8 mouse cellular contexts compared by ENCODE assay signal in genomic region chr12:111705186-111705973, GRCm38 (mm10). TPM values are rescaled to one million over a fixed set of nuclear protein-coding genes. Genes with fewer than 3 reads are reported as not detected.
DNase-seq lines count a peak whose midpoint lies in the region; ATAC-seq lines count a peak whose summit lies in the region.

No protein-coding gene starts in this region.

- WGBS in heart, embryonic 15.5 days: 38% methylated on average over 15 of the region's 15 CpGs

- no peaks in the 10 kb centered on the region for H3K9me3 ChIP-seq in heart, embryonic 15.5 days (replicated peaks)

- no peaks in the 10 kb centered on the region for H3K27me3 ChIP-seq in heart, embryonic 15.5 days

- peak; percentile 66 for ATAC-seq in heart, embryonic 15.5 days (replicated peaks; ENCODE audit: insufficient number of reproducible peaks, insufficient read depth, low FRiP score, low read depth)
- ATAC-seq in monocyte, adult 5-6 weeks (replicated peaks; ENCODE audit: insufficient number of reproducible peaks, low FRiP score, low TSS enrichment, poor library complexity, severe bottlenecking): no peak

- peak; percentile 33 to 50 for DNase-seq in cerebellum, postnatal 25 days
- no peak for DNase-seq in cerebellum, adult 18-20 months
- DNase-seq in adrenal gland, postnatal 36 days: peak; percentile 64 to 69
- DNase-seq in kidney, postnatal 36 days: peak; percentile 84 to 89
- DNase-seq in thymus, adult 18-20 months: no peak
- no peak for DNase-seq in frontal cortex, postnatal 25 days (ENCODE audit: low spot score in 2 of 2)

- H3K27ac ChIP-seq in heart, embryonic 15.5 days: peak overlapping the region; percentile 75

- H3K36me3 ChIP-seq in heart, embryonic 15.5 days: peaks cover 19% of the 10 kb centered on the region

- H3K4me1 ChIP-seq in heart, embryonic 15.5 days (replicated peaks): peaks cover 33% of the 10 kb centered on the region

- H3K4me3 ChIP-seq in heart, embryonic 15.5 days: no peak overlapping the region

- H3K4me2 ChIP-seq in heart, embryonic 15.5 days: no peak overlapping the region

- H3K9ac ChIP-seq in heart, embryonic 15.5 days: no peak overlapping the region

RNA-seq across cellular contexts. Expression of gene Bag5, which starts 7.7 kb away (rescaled TPM):
- total RNA-seq in adrenal gland, postnatal 36 days (2021): 10 to 100 TPM; 37.2 to 39.8 TPM
- polyA plus RNA-seq in heart, embryonic 15.5 days (2015; fragmentation: Nextera tagmentation; extraction: Ambion mirVana): 36.2 and 39.9 TPM in 2 replicates
- total RNA-seq in monocyte, adult 5-6 weeks (2017): 37.2 to 42.3 TPM (median 41.6 TPM) in 3 replicates

RNA-seq across cellular contexts. Expression of gene Apopt1, which starts 7.7 kb away (rescaled TPM):
- 10 to 100 TPM; 58.8 to 76.2 TPM for total RNA-seq in adrenal gland, postnatal 36 days (2021)
- polyA plus RNA-seq in heart, embryonic 15.5 days (2015; fragmentation: Nextera tagmentation; extraction: Ambion mirVana): 41.3 and 41.5 TPM in 2 replicates
- 27.2 to 45.4 TPM (median 29.7 TPM) in 3 replicates for total RNA-seq in monocyte, adult 5-6 weeks (2017)

RNA-seq across cellular contexts. Expression of gene Trmt61a, which starts 27.5 kb away (rescaled TPM):
- total RNA-seq in adrenal gland, postnatal 36 days (2021): 10 to 100 TPM; 15.7 to 18.6 TPM
- 6.1 and 9.0 TPM in 2 replicates for polyA plus RNA-seq in heart, embryonic 15.5 days (2015; fragmentation: Nextera tagmentation; extraction: Ambion mirVana)
- 2.2 to 2.7 TPM (median 2.5 TPM) in 3 replicates for total RNA-seq in monocyte, adult 5-6 weeks (2017)

RNA-seq across cellular contexts. Expression of gene Ckb, which starts 33.2 kb away (rescaled TPM):
- 10 to 100 TPM; 34.2 to 53.4 TPM for total RNA-seq in adrenal gland, postnatal 36 days (2021)
- polyA plus RNA-seq in heart, embryonic 15.5 days (2015; fragmentation: Nextera tagmentation; extraction: Ambion mirVana): 315 and 319 TPM in 2 replicates
- 21.5 to 39.0 TPM (median 37.5 TPM) in 3 replicates for total RNA-seq in monocyte, adult 5-6 weeks (2017)

RNA-seq across cellular contexts. Expression of gene Klc1, which starts 53.3 kb away (rescaled TPM):
- total RNA-seq in adrenal gland, postnatal 36 days (2021): 100 to 1,000 TPM in 1 of 2 experiments, 10 to 100 TPM in 1; 94.0 to 130 TPM
- polyA plus RNA-seq in heart, embryonic 15.5 days (2015; fragmentation: Nextera tagmentation; extraction: Ambion mirVana): 105 and 126 TPM in 2 replicates
- 142 to 241 TPM (median 173 TPM) in 3 replicates for total RNA-seq in monocyte, adult 5-6 weeks (2017)

Comparison
In these comparisons a context has a peak if more than half of its experiments do, and no peak if none do; other contexts are left out.
1. DNase-seq: peak in cerebellum, postnatal 25 days (2 of 2), adrenal gland, postnatal 36 days (2 of 2) and kidney, postnatal 36 days (2 of 2); none in cerebellum, adult 18-20 months (0 of 2), thymus, adult 18-20 months (0 of 2) and frontal cortex, postnatal 25 days (0 of 2).